Mouse (Mus musculus): ENCODE data around the gene Nedd9. TPM values are rescaled to one million over a fixed set of nuclear protein-coding genes. Genes with fewer than 3 reads are reported as not detected.
A peak's percentile ranks its signal among the peaks of the same experiment; 100 is the strongest.

Gene Nedd9
- polyA plus RNA-seq, 1 experiment: 24.7 TPM

DNA sequence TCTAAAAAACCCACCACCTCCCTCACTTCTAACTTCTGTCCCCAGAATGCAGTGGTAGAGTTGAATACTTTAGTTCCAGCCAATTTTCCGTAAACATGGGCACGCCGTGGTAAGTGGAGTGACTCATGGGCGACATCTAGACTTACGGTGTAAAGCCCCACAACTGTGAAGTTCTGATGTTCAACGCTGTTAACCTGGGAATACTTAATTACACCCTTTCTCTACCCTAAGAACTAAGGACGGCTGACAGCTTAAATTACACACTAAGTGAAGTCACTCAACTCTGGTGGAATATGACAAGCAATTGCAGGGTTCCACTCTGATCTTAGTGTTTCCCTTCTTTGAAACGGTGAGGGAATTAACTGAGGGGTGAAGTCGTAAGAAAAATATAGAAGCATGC is 122.9 kb downstream of the Nedd9 start:
- TF ChIP-seq POLR2A (IDR thresholded peaks at IDR 0.05; ENCODE audit: low read depth, low read length) (no peak), CTCF (conservative IDR thresholded peaks at IDR 0.05; ENCODE audit: insufficient read depth, insufficient read length, low read depth, low read length) (no peak)
- no peak overlapping the region for H3K4me3 ChIP-seq (ENCODE audit: insufficient read depth, low read depth, low read length)
- no peaks in the 10 kb centered on the region for H3K27me3 ChIP-seq (replicated peaks; ENCODE audit: control insufficient read depth, insufficient read depth, low read length)
- 78% methylated on average over 9 of the region's 9 CpGs for WGBS
- no peak overlapping the region for H3K27ac ChIP-seq (ENCODE audit: insufficient read depth, low read depth, low read length)
- DNase-seq: no peak
- no peaks in the 10 kb centered on the region for H3K36me3 ChIP-seq (ENCODE audit: control insufficient read depth, insufficient read depth, low read length)
- H3K4me1 ChIP-seq (ENCODE audit: control insufficient read depth, insufficient read depth, low read length): peaks cover 4% of the 10 kb centered on the region; the same call in 1 of the 2 replicates

DNA sequence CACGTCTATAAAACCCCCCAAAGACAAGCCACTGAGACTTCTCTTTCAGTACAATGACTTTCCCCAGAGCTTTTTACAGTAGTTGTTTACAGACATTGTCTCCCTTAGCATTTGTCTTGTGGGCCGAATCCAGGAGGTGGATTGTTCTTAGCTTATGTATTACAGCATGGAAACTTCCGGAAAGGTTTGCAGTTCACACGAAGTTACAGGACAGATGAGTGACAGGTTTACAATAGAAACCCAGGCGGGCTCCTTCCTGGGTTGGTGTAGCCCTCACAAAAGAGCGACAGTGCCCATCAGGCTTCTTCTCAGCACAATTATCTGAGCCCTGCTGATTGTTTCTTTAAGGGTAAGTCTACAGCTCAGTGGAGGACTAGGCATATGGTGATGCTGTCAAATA is 124.3 kb downstream of the Nedd9 start:
- Histone ChIP-seq H3K27ac (ENCODE audit: insufficient read depth, low read depth, low read length) (no peak overlapping the region), H3K27me3 (replicated peaks; ENCODE audit: control insufficient read depth, insufficient read depth, low read length) (no peaks in the 10 kb centered on the region), H3K4me1 (ENCODE audit: control insufficient read depth, insufficient read depth, low read length) (peaks cover 4% of the 10 kb centered on the region; the same call in 1 of the 2 replicates), H3K4me3 (ENCODE audit: insufficient read depth, low read depth, low read length) (no peak overlapping the region), H3K36me3 (ENCODE audit: control insufficient read depth, insufficient read depth, low read length) (no peaks in the 10 kb centered on the region)
- TF ChIP-seq POLR2A (IDR thresholded peaks at IDR 0.05; ENCODE audit: low read depth, low read length) (no peak), CTCF (conservative IDR thresholded peaks at IDR 0.05; ENCODE audit: insufficient read depth, insufficient read length, low read depth, low read length) (no peak)
- no peak for DNase-seq
- WGBS: 76% methylated on average over 6 of the region's 6 CpGs

- TF ChIP-seq CTCF (conservative IDR thresholded peaks at IDR 0.05; ENCODE audit: insufficient read depth, insufficient read length, low read depth, low read length) (no peak), POLR2A (IDR thresholded peaks at IDR 0.05; ENCODE audit: low read depth, low read length) (no peak)
- H3K4me1 ChIP-seq (ENCODE audit: control insufficient read depth, insufficient read depth, low read length): peaks cover 16% of the 10 kb centered on the region
- no peak overlapping the region for H3K4me3 ChIP-seq (ENCODE audit: insufficient read depth, low read depth, low read length)
- no peak overlapping the region for H3K27ac ChIP-seq (ENCODE audit: insufficient read depth, low read depth, low read length)
- WGBS: 75% methylated on average over 8 of the region's 8 CpGs
- no peak for DNase-seq
- no peaks in the 10 kb centered on the region; the same call in 1 of the 2 replicates for H3K36me3 ChIP-seq (ENCODE audit: control insufficient read depth, insufficient read depth, low read length)
- no peaks in the 10 kb centered on the region for H3K27me3 ChIP-seq (replicated peaks; ENCODE audit: control insufficient read depth, insufficient read depth, low read length)
Measured at GRCm38 (mm10) chr13:41360272-41360815, 126.8 kb downstream of the Nedd9 start.

DNA sequence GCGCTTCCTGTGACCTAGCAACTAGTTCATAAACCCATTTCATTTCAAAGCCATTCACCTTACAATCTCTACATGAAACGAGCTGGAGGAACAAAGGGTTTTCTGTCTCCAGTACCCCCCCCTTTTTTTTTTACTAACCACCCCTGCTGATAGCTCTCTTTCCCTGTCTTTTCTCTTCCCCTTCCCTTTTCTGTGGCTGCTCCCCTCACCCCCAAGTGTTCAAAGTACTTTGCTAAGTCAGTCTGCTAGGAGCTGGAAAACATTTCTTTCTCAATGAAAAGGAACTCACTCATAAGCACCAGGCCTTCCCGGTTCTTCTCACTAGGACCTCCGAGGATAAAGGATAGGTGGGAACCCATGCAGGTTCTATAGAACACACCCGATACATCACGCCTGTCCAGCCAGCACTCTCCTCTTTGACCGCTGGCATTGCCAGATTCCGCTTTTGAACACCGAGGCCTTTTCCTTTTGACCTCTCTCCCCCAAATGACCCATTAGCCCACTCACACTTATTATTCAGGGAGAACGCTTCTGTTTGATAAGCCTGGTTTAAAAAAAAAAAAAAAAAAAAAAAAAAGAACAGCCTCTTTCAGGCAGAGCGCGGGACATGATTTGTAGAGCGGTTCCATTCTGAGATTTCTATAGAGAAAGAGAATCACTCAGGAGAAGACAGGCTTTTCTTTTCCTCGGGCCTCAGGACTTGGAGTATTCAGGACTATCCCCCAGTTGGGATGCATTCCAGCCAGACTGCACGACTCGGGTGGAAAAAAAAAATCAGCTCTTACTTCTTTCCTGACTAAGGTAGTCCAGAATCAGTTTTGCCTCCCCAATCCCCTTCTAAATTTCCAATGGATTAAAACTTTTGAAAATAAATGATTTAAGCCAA is 127.6 kb downstream of the Nedd9 start:
- TF ChIP-seq CTCF (conservative IDR thresholded peaks at IDR 0.05; ENCODE audit: insufficient read depth, insufficient read length, low read depth, low read length) (no peak), POLR2A (IDR thresholded peaks at IDR 0.05; ENCODE audit: low read depth, low read length) (no peak)
- Histone ChIP-seq H3K27ac (ENCODE audit: insufficient read depth, low read depth, low read length) (no peak overlapping the region), H3K4me3 (ENCODE audit: insufficient read depth, low read depth, low read length) (peak overlapping the region; percentile 48), H3K4me1 (ENCODE audit: control insufficient read depth, insufficient read depth, low read length) (peaks cover 20% of the 10 kb centered on the region), H3K36me3 (ENCODE audit: control insufficient read depth, insufficient read depth, low read length) (no peaks in the 10 kb centered on the region; the same call in 1 of the 2 replicates), H3K27me3 (replicated peaks; ENCODE audit: control insufficient read depth, insufficient read depth, low read length) (no peaks in the 10 kb centered on the region)
- DNase-seq: no peak
- 17% methylated on average over 16 of the region's 16 CpGs for WGBS

DNA sequence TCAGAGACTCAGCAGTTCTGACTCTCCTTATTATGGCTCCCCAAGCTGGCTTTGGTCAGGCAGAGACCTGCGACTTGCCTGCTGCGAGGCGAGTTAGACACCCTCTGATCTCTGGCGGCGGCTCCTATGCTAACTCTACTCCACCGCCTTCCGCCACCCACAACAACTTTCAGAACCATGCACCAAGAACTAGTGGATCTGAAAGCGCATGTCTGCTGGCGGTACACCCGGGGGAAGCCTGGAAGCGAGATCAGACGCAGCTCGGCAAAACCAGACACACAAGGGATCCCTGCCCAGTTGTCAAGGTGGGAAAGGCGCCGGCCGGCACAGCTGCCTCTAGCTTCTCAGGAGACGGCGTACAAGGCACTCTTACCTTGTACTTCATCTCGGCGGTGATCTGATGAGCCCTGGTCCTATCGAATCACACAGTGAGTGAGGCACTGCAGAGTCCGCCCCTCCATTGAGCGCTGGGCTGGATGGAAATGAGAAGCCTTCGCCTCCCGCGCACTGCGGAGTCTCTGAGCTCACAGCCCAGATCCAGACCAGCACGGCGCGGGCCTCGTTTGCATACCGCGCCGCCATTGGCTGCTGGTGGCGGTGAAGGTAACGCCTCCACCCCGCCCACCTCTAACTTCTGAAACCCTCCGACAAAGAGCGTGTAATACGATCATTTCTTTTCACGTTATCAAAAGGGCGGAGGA is 128.5 kb downstream of the Nedd9 start:
- no peaks in the 10 kb centered on the region for H3K27me3 ChIP-seq (replicated peaks; ENCODE audit: control insufficient read depth, insufficient read depth, low read length)
- peak overlapping the region; percentile 93 for H3K4me3 ChIP-seq (ENCODE audit: insufficient read depth, low read depth, low read length)
- peak; percentile 98 for DNase-seq
- WGBS: under 1% methylated on average over 42 of the region's 42 CpGs
- no peak for TF ChIP-seq CTCF (conservative IDR thresholded peaks at IDR 0.05; ENCODE audit: insufficient read depth, insufficient read length, low read depth, low read length)
- TF ChIP-seq POLR2A (IDR thresholded peaks at IDR 0.05; ENCODE audit: low read depth, low read length): peak; percentile 100
- peaks cover 26% of the 10 kb centered on the region for H3K4me1 ChIP-seq (ENCODE audit: control insufficient read depth, insufficient read depth, low read length)
- H3K36me3 ChIP-seq (ENCODE audit: control insufficient read depth, insufficient read depth, low read length): no peaks in the 10 kb centered on the region; the same call in 1 of the 2 replicates
- H3K27ac ChIP-seq (ENCODE audit: insufficient read depth, low read depth, low read length): peak overlapping the region; percentile 94

- no peaks in the 10 kb centered on the region for H3K27me3 ChIP-seq (replicated peaks; ENCODE audit: control insufficient read depth, insufficient read depth, low read length)
- no peaks in the 10 kb centered on the region; the same call in 1 of the 2 replicates for H3K36me3 ChIP-seq (ENCODE audit: control insufficient read depth, insufficient read depth, low read length)
- H3K4me1 ChIP-seq (ENCODE audit: control insufficient read depth, insufficient read depth, low read length): peaks cover 28% of the 10 kb centered on the region
- peak overlapping the region; percentile 94 for H3K27ac ChIP-seq (ENCODE audit: insufficient read depth, low read depth, low read length)
- H3K4me3 ChIP-seq (ENCODE audit: insufficient read depth, low read depth, low read length): peak overlapping the region; percentile 93
- peak; percentile 72 for DNase-seq
- no peak for TF ChIP-seq POLR2A (IDR thresholded peaks at IDR 0.05; ENCODE audit: low read depth, low read length)
- under 1% methylated on average over 10 of the region's 10 CpGs for WGBS
Measured at GRCm38 (mm10) chr13:41358009-41358408, 129.2 kb downstream of the Nedd9 start.

DNA sequence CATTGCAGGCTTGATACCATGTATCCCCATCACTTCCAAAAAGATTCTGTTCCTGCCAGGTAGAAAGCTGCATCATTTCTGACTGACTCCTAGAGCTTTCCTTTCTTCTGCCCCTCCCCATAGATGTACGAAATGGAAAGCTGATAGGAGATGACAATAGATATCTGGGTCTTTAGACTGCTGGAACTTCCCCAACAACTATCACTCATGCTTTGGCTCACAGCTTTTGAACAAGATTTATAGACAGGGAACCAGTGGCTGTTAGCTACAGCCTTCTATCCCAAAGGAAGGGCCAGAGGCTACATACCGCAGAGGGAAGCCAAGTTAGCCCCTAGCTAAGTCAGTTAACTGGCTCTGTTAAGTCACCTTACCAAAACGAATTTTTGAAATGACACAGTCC is 129.6 kb downstream of the Nedd9 start:
- no peak for TF ChIP-seq POLR2A (IDR thresholded peaks at IDR 0.05; ENCODE audit: low read depth, low read length)
- TF ChIP-seq CTCF (conservative IDR thresholded peaks at IDR 0.05; ENCODE audit: insufficient read depth, insufficient read length, low read depth, low read length): no peak
- peak overlapping the region; percentile 93 for H3K4me3 ChIP-seq (ENCODE audit: insufficient read depth, low read depth, low read length)
- H3K36me3 ChIP-seq (ENCODE audit: control insufficient read depth, insufficient read depth, low read length): no peaks in the 10 kb centered on the region; the same call in 1 of the 2 replicates
- WGBS: 6% methylated on average over 3 of the region's 3 CpGs
- no peak for DNase-seq
- peaks cover 32% of the 10 kb centered on the region for H3K4me1 ChIP-seq (ENCODE audit: control insufficient read depth, insufficient read depth, low read length)
- H3K27me3 ChIP-seq (replicated peaks; ENCODE audit: control insufficient read depth, insufficient read depth, low read length): no peaks in the 10 kb centered on the region
- peak overlapping the region; percentile 79 for H3K27ac ChIP-seq (ENCODE audit: insufficient read depth, low read depth, low read length)

Measured in kidney, adult 2 months (tissue).